Mouse (Mus musculus) liver, adult 2 months (tissue): Measurements from ENCODE around the gene Fubp1.

Source experiments
- CTCF ChIP-seq: fragments of 200-500 bp; IDR thresholded peaks from 2 replicates; pipeline ENCODE4 v1.5.1; 2011; ENCODE audit warnings: low read depth, low read length, control low read depth
- POLR2A ChIP-seq: fragments of 200-500 bp; IDR thresholded peaks from 2 replicates; pipeline ENCODE4 v1.6.1; 2011; ENCODE audit warnings: low read length, control low read depth; ENCODE audit not compliant: insufficient read depth; ENCODE audit errors: extremely low read depth

- no peak for TF ChIP-seq POLR2A
- no peak for TF ChIP-seq CTCF
Measured at GRCm38 (mm10) chr3:152172322-152172935, 37.8 kb upstream of the Fubp1 start.
